Mouse (Mus musculus) spleen, adult 18-20 months (tissue): ENCODE measurements around the gene Tspan5.

Source experiments
- DNase-seq, 2 experiments: peaks; one replicate each; pipeline ENCODE4 v3.0.0; 2022; ENCODE audit warnings: mixed read lengths in 2 of 2

The Tspan5 gene

DNA sequence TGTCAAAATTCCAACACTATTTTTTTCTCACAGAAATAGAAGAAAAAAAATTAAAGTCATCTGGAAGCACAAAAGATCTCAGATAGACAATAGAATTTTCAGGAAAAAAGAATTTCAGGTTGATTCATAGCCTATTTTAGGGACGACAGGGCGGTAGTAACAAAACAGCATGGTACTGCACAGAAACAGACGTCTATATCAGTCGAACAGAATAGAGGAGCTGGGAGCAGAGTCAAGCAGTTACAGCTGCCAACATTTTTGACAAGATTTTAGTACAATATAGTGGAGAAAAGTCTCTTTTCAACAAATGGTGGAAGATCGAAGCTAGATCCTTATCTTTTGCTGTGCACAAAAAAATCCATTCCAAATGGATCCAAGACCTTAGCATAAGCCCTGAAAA is 144.1 kb downstream of the Tspan5 start:
- no peak for DNase-seq

GRCm38 (mm10) chr3:138889214-138889613 is 147.2 kb downstream of the Tspan5 start:
- no peak for DNase-seq

GRCm38 (mm10) chr3:138889769-138890295 is 147.8 kb downstream of the Tspan5 start:
- DNase-seq = no peak

- DNase-seq = no peak
Observed at GRCm38 (mm10) chr3:138893520-138893919, 151.5 kb downstream of the Tspan5 start.

- no peak for DNase-seq
Observed at GRCm38 (mm10) chr3:138897500-138897899, 155.5 kb downstream of the Tspan5 start.

DNA sequence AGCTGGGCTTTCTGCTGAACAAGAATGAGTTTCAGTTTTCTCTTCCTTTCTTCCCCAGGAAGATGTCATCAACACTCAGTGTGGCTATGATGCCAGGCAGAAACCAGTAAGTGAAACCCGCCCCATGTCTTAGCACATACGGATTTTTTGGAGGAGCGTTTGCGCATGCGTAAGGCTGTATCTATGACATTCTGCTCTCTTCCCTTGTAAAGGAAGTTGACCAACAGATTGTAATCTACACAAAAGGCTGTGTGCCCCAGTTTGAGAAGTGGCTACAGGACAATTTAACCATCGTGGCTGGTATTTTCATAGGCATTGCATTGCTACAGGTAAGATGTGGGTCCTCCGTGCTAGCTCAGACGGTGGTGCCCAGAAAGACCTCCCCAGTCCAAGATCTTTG is 156.1 kb downstream of the Tspan5 start:
- no peak for DNase-seq

- DNase-seq = no peak
Observed at GRCm38 (mm10) chr3:138900571-138901141, 158.7 kb downstream of the Tspan5 start.

DNA sequence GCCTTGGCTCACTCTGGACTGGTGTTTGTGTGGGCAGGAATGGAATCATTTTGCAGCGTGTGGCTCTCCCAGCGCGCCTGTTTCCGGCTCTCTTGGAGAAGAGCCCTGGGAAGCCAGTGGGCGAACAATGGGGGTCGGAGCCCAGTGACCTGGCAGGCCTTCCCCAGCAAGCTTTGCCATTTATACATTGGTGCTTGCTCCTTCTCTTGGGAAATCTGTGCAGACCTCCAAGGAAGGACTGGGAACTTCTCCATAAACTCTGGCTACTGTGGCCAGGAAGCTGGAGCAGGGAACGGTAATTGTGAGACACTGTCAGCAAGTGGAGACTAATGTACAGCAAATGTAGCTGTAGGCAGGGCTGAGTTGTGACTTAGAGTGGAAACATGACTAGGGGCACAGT is 163.7 kb downstream of the Tspan5 start:
- DNase-seq = no peak

DNA sequence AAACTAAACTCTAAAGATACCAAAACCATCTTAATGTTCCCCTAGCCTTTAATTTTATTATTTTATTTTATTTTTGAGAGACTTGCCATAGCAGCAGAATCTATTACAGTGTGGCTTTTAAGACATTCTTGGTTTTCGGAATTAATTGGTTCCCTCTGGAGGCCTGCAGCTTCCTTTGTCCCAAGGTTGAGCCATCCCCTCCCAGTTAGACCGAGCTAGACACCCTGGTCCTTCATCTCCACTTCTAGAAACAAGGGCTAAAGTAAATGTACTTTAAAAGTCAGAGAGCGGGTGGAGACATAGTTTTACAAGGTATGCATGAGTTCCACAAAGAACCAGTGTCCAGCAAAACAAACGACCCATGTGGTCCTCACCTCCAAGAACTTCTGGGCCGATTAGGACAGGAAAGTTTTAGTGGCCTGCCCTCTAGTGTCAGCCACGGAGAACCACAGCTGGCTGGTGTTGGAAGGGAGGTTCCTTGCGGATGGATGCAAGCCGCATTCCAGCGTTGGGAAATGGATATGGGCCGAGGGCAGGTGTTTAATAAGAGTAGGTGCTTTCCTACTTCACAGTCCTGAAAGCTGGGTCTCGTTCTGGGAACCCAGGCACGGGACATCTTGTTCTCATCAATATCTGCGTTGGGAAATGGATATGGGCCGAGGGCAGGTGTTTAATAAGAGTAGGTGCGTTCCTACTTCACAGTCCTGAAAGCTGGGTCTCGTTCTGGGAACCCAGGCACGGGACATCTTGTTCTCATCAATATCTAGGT is 164.3 kb downstream of the Tspan5 start:
- DNase-seq = peak in 1 of 2 experiments; percentile 18

- no peak for DNase-seq
Observed at GRCm38 (mm10) chr3:138909313-138909712, 167.3 kb downstream of the Tspan5 start.

DNA sequence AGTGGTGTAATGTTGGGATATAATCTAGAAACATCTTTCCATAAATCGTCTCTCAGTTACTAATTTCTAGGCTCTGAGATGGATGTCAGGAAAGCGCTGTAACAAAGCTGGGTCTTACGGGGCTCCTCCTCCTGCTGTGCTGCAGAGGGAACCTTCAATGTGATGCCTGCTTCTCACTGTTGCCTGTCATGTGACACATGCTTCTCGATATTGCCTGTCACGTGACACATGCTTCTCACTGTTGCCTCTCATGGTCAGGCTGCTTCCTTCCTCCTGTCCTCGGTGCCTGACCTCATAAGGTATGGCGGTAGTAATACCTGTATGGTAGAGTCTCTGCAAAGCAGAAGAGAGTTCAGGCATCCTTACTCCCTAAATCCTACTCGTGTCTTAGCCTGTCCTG is 170.5 kb downstream of the Tspan5 start:
- no peak for DNase-seq

- DNase-seq = no peak
Observed at GRCm38 (mm10) chr3:138914626-138915288, 172.8 kb downstream of the Tspan5 start.

DNA sequence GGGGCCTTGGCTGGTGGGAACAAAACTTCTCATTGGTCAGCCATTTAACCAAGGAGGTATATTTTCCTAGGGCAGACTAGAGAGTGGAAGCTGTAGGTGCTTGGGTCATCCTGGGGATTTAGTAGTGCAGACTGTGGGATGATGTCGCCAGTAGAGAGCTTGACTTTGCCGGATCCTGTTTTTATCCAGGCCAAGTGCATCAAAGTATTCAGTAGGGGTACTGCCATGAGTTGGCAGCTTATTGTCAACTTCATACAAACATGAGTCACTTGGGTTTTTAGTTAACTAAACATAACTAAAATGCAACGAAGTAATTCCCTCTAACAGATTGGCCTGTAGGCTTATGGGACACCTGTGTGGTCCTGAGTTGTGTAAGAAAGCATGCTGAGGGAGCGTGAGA is 174.6 kb downstream of the Tspan5 start:
- DNase-seq = no peak

GRCm38 (mm10) chr3:138917016-138917415 is 175.0 kb downstream of the Tspan5 start:
- no peak for DNase-seq

- DNase-seq = no peak
Observed at GRCm38 (mm10) chr3:138918241-138918640, 176.2 kb downstream of the Tspan5 start.

DNA sequence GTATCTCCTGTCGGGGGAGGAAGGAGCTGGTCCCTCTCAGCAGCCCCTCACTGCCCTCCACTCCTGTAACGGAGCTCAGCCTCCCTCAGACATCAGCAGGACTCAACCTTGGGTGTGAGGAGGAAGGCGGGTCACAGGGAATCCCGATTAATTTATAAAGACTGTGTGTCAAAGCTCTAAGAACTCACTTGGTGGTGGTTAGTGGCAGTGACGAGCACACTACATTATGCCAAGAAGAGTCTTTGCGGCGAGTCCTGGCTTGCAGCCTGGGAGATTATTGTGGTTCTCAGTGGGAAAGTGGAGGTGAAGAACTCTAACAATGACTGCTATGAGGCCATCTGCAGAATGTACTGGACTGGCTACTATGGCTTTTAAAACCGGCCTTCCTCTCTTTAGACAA is 184.2 kb downstream of the Tspan5 start:
- DNase-seq = no peak

DNA sequence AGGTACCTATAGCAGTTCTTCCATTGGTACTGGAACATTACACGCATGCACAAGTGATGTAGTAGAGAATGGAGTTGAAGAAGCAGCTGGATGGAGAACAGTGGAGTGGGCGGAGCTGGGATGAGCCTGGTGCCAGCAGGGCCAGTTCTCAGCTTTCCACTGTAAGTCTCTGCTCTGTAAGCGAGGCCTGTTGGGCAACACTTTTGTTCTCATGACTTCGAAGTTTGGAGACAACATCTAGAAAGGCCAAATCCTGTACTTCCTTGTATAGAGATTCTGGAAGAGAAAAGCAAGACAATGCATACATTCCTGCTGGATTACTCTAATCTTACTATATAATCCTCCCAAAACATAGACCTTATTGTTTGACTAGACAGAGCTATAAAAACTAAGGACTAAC is 185.4 kb downstream of the Tspan5 start:
- DNase-seq = no peak

DNA sequence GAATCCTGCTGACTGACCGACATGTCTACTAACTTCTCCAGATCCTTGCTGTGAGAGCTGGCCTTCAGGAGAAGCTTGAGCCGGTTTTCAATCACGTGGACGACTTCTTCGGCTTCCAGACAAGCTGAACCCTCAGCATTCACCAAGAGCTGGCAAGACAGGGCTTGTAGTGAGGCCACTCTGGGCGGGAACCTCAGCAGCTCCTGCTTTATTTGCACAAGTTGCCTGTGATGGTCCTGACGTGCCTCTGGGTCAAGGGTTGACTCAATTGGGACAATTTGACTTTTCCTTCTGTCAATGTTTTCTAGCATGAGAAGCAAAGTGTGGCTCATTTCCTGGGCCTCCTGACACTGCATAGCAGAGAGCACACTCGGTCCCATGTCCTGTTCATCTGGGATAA is 194.8 kb downstream of the Tspan5 start:
- no peak for DNase-seq

- no peak for DNase-seq
Observed at GRCm38 (mm10) chr3:138937241-138937640, 195.2 kb downstream of the Tspan5 start.

GRCm38 (mm10) chr3:138941604-138942003 is 199.6 kb downstream of the Tspan5 start:
- no peak for DNase-seq

GRCm38 (mm10) chr3:138945516-138945915 is 203.5 kb downstream of the Tspan5 start:
- no peak for DNase-seq

DNA sequence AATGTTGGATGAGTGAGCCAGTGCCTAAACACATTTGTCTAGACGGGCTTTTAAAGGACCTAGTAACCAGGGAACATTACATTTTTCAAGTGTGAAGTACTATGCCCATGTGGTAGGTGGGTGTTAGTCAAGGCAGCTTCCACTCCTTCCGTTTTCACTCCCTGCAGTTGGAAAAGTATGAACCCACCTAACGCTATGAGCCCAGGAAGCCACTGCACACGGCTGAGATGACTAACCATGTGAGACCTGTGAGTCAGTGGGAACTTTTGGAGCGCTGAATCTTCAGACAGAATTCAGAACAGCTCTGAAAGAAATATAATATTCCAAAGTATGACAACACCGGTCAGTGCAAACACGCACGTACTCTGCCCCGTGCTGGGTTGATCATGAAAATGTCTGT is 207.1 kb downstream of the Tspan5 start:
- no peak for DNase-seq

DNA sequence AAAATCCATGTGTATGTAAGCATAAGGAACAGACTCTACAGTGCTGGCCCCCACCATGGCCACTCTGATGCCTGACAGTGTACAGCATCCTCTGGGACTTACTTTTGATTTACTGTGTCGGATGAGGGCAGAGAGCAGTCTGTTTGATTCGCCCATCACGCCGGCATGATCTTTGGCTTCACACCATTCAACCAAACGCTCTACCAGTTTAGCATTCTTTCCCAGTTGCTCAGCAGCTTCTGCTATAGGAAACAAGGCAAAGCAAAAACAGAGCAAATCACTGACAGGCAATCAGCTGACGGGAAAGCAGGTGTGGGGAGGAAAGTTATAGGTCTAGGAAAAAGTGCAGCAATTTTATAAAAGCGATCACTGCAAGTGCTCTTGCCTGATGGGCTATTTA is 213.2 kb downstream of the Tspan5 start:
- DNase-seq = no peak
